Mouse (Mus musculus) mouse embryonic stem cell (cell line): ENCODE data around the gene Dpp10.

Source experiments
- in situ Hi-C, 2 experiments: fragments of 300-500 bp; cut with MboI; formaldehyde crosslinking; loops; 1 replicate in 1 of 2; 3 replicates in 1 of 2; pipeline ENCODE4 v1.14.3; 2019 to 2020; ENCODE audit warnings: low sequenced_read_pairs in 2 of 2, low pct_unique_long_range_greater_than_20kb in 1 of 2, mixed read lengths in 1 of 2; ENCODE audit not compliant: unreplicated experiment in 1 of 2

Gene Dpp10

GRCm38 (mm10) chr1:123467729-123468128, 577.6 kb downstream of the Dpp10 start:
- in situ Hi-C loops = no loop called here

- in situ Hi-C loops = no loop called here
Measured at GRCm38 (mm10) chr1:123414163-123414562, 631.2 kb downstream of the Dpp10 start.

GRCm38 (mm10) chr1:123351300-123351699, 694.1 kb downstream of the Dpp10 start:
- in situ Hi-C loops = no loop called here

- in situ Hi-C loops = no loop called here
Measured at GRCm38 (mm10) chr1:123337877-123338276, 707.5 kb downstream of the Dpp10 start.

GRCm38 (mm10) chr1:123316886-123317285, 728.5 kb downstream of the Dpp10 start:
- in situ Hi-C loops = no loop called here
